Mouse (Mus musculus) embryonic fibroblast, embryonic 13.5 days (primary cell): Measurements from ENCODE around the gene Cdk17.

Experiments used
- CTCF ChIP-seq: IDR thresholded peaks from 2 replicates; pipeline ENCODE4 v1.5.1; 2011; ENCODE audit warnings: mild to moderate bottlenecking, control low read depth, low read length, moderate library complexity, borderline replicate concordance; ENCODE audit not compliant: insufficient read depth
- POLR2A ChIP-seq: IDR thresholded peaks from 2 replicates; pipeline ENCODE4 v1.6.1; 2011; ENCODE audit warnings: low read depth, mild to moderate bottlenecking, control low read depth, low read length, moderate library complexity

DNA sequence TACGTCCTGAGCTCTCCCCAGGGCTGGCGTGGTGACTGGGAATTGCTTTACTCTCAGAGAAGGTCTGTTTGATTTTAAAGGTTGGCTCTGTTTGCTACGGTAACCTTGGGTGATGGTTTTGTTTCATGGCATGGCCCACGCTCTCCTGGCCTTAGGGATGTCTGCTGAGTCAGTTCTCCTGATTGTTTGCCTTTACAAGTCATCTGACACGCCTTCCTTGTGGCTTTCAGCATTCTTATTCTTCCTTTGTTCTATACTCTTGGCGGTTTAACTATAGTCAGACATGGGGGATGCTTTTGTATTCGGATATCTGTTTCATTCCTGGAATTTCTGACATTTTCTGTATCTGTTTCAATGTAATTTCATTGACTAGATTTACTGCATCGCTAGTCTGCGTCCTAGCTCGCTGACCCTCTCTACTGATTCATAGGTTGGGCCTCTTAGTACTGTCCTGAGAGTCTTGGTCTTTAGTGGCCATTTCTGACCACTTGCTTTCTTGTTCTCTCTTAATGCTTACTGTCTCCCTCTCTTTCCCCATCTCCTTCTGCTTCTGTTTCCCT is 27.8 kb downstream of the Cdk17 start:
- TF ChIP-seq POLR2A (no peak), CTCF (no peak)
